Mouse (Mus musculus): ENCODE results near the gene Dok5.
A peak's percentile ranks its signal among the peaks of the same experiment; 100 is the strongest.

Dok5 gene

GRCm38 (mm10) chr2:170795242-170795641, 63.6 kb downstream of the Dok5 start:
- DNase-seq (ENCODE audit: low spot score in 2 of 2), result no peak

- DNase-seq (ENCODE audit: low spot score in 2 of 2), result no peak
Measured at GRCm38 (mm10) chr2:170802984-170803383, 71.4 kb downstream of the Dok5 start.

- no peak for DNase-seq (ENCODE audit: low spot score in 2 of 2)
Measured at GRCm38 (mm10) chr2:170807555-170808258, 76.1 kb downstream of the Dok5 start.

DNA sequence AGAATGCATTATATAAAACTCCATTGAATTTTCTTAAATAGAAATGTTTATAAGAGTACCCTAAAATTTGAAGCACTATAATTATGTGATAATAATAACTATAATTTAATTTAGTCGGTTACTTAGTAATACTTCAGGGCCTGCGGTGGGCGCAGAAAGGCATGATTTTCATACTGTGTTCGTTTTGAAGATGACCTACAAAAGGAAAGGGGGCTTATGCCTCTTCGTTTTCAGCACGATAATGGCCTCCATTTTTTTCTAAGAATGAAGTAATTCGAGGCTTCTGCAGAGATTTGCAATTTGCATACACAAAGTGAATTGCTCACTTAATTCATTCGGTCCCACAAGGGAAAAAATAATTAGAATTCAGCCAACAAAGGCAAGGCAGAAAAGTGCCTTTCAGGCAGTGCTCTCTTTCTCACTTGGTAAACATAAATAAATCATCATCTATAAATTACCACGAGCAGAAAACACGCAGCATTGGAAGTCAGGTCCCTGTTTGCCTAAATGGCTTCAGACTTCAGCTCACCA, 76.7 kb downstream of the Dok5 start:
- DNase-seq (ENCODE audit: low spot score in 2 of 2), result no peak

- no peak for DNase-seq (ENCODE audit: low spot score in 2 of 2)
Measured at GRCm38 (mm10) chr2:170811356-170811755, 79.7 kb downstream of the Dok5 start.

GRCm38 (mm10) chr2:170816302-170816701, 84.7 kb downstream of the Dok5 start:
- DNase-seq (ENCODE audit: low spot score in 2 of 2), result no peak

DNA sequence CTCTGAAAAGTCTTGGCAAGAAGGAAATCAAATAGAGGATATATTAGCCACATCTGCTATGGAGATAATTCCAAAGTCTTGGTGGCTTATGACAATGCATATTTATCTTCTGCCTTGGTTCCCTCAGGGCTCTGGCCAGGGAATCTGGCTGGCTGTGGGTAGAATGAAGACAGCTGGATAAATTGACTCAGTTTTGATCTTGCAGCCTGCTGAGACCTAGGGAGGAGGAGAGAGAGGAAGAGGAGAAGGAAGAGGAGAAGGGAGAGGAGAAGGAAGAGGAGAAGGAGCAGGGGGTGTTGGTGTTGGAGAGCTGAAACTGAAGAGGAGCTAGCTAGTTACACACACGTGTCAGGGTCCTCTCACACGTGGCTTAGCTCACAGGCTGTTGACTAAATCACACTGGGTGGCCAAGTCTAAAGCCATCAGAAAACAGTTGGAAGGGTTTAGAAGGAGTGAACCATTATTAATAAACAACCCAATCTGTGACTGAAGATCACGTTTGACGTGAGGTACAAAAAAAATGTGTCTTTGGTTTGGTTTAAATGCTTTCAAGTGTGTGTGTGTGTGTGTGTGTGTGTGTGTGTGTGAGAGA, 85.6 kb downstream of the Dok5 start:
- DNase-seq (ENCODE audit: low spot score in 2 of 2), result no peak

- peak; percentile 4 to 6 for DNase-seq (ENCODE audit: low spot score in 2 of 2)
Measured at GRCm38 (mm10) chr2:170826821-170827441, 95.3 kb downstream of the Dok5 start.

- DNase-seq (ENCODE audit: low spot score in 2 of 2), result no peak
Measured at GRCm38 (mm10) chr2:170828757-170829156, 97.2 kb downstream of the Dok5 start.

- DNase-seq (ENCODE audit: low spot score in 2 of 2), result no peak
Measured at GRCm38 (mm10) chr2:170829191-170829611, 97.6 kb downstream of the Dok5 start.

DNA sequence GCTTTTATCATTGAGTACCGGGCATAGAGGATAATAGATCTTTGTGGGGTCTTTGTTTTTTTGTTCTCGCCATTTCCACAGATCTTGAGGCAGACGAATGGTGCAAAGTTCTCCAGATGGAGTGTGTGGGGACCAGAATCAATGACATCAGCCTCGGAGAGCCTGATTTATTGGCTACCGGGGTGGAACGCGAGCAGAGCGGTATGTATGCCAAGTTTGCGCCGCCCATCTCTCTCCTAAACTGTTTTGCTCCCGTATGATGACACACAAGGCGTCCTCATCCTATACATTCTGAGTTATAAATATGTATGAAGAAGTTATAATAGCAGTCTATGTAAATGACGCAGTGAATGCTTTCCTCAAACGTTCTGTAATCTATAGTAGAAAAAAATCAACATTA, 98.4 kb downstream of the Dok5 start:
- no peak for DNase-seq (ENCODE audit: low spot score in 2 of 2)

DNA sequence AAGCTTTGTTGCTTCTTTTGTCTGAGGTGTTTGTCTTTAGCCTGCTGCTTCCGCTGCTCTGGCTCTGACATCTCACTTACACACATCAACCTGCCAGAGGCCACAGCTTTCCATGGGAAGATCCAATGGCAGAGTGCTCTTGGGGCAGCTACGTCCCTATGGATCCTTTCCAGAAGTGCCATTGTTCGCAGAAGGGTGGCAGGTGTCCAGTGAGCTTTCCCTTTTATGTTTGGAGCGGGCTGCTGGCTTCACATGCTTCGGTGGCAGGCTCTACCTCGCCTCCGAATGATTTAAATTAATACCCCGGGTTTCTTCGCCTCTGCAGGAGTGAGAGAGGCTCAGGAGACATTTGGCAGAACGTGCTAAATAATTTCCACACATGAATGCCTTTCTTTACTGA, 105.3 kb downstream of the Dok5 start:
- peak in 1 of 2 experiments; percentile 14 for DNase-seq (ENCODE audit: low spot score in 2 of 2)

DNA sequence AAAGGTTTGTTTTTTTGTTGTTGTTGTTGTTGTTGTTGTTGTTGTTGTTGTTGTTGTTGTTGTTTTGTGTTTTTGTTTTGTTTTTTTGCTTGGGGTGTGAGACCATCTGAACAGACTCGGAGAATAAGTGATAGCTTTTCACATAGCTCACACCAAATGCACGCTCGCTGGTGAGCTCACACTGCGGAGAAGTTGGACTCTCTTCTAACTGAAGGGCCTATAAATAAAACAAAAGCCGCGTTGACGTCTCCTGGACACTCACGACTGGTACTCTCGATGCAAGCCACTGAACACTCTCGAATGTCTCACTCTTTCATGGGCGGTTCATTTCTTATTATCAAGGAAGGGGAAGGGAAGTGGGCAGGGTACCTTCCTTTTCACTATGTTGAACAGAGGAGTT, 105.8 kb downstream of the Dok5 start:
- DNase-seq (ENCODE audit: low spot score in 2 of 2), result no peak

DNA sequence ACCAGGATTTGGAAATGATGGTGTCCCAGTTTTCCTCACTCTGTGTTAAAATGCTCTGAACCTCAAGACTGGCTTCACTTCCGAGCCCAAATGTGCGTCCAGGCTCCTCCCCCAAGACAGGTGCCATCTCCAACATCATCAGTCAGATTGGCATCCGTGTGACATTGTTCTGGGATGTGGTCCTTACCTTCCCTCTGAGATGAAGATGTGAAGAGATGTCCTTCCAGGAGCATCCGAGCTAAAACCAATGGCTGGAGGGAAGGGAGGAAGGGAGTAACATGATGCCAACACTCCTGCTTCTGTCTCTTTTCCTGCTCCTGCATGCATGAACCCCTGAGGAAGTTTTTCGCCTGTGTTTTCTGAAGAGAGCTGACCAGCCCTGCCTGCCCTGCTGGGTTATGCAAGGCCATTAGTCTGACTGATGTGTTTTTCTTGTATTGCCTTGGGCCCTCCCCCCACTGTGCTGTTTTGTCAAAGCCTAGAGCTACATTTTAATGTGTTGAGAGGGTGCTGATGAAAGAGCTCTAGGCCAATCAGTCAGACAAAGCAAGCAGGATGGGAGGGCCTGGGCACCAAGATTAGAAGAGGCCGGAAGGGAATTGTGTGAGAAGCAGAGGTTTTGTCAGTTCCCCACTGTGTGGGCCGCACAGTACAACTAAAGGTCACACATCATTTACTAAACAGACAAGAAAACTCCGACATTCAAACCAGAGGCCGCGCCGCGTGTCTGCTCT, 106.4 kb downstream of the Dok5 start:
- DNase-seq (ENCODE audit: low spot score in 2 of 2), result no peak

DNA sequence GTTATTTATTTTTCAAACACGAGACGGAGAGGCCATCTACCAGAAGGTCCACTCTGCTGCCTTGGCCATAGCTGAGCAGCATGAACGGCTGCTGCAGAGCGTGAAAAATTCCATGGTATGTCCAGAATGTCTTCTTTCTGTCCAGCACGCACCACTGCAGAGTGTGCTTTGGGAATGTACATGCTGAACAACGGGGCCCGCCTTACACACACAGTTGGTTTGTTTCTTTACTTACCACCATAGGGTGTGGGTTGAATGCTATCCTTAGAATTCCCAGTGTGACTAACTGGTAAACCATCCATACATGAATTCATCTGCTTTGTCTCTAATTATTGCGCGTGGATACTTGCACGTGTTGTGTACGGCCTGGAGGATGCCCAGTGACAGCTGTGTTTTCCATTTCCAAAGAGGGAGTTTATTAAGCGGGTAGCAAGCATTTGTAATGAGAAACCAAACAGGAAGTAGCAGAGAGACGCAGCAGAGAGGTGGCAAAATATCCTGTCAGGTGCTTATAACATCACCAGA, 109.9 kb downstream of the Dok5 start:
- DNase-seq (ENCODE audit: low spot score in 2 of 2), result no peak

- DNase-seq (ENCODE audit: low spot score in 2 of 2), result no peak
Measured at GRCm38 (mm10) chr2:170845511-170845910, 113.9 kb downstream of the Dok5 start.

DNA sequence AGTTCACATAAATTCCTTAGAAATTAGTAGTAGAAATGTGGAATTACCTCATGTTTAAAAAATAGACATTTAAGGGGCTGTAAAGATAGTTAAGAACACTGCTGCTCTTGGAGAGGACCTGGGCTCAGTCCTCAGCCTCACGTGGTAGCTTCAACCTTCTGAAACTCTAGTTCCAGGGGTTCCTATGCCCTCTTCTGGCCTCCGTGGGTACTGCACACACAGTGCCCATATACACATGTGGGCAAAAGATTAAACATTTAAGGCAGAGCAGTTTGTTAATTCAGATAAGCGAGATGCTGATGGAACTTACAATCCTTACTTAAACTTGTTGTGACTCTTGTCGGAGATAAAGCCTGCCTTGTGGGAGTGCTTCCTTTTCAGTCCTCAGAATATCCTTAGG, 118.5 kb downstream of the Dok5 start:
- DNase-seq (ENCODE audit: low spot score in 2 of 2), result no peak

DNA sequence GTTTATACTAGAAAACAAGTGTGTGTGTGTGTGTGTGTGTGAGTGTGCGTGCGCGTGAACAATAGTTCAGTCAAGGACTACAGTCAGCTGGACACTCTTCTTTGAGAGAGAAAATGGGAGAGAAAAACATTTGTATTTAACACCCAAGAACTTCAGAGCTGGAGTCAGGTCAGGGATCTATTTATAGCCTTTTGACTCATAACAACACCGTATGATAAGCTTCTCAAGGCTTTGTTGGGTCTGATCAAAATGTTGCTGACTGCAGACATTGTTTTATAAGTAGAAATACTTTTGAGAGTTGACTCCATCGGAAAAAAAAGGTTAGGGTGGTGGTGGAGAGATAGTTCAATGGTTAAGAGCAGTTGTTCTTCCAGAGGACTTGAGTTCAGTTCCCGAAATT, 120.7 kb downstream of the Dok5 start:
- DNase-seq (ENCODE audit: low spot score in 2 of 2), result no peak

DNA sequence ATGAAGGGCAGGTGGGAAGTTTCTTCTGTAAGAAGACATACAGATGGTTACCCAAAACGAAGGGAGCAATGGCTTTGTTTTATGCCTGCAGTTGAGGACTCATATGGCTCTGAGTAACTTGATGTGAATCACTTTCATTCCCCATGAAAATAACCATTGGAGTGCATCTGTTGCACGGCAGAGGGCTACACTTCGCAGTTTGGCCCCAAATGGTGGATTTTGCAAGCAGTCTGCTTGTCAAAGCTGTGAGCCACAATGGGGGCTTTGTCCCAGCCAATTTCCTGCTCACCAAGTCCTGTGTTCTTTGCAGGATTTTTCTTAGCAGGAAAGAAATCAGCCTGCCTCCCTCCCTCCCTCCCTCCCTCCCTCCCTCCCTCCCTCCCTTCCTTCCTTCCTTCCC, 123.6 kb downstream of the Dok5 start:
- no peak for DNase-seq (ENCODE audit: low spot score in 2 of 2)

DNA sequence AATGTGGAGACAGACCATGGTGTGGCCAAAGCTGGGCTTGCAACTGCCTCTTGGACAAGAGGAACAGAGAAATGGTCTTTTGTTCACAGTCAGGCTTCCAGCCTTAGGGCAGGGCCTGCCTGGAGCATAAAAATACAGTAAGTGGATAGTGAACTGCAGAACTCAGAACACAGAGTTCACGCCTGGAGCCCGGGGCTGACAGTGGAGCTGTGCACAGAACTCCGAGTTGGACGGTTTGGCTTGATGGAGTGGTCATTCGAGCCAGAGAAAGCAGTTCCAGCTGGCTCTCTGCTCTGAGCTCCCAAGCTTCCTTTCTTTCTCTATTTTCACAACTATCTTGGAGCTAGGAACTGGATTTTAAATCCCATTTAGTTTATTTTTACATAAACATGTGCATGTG, 124.5 kb downstream of the Dok5 start:
- DNase-seq (ENCODE audit: low spot score in 2 of 2), result peak; percentile 28 to 39

DNA sequence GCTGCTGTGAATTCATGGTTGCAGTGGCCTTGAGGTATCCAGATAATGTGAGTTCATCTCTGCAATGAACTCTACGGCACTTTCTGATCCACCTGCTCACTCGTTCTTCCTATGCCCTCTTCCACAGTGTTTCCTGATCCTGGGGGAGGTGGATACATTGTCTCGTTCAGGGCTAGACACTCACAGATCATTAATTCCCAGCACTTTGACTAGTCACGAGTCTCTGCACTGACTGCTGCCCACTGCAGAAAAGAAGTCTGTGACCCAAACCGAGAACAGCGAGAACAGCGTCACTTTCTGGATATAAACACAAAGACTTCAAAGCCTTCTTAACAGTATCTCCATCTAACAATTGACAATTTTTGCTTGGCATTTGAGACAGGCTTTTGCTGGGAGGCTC, 125.9 kb downstream of the Dok5 start:
- no peak for DNase-seq (ENCODE audit: low spot score in 2 of 2)

- no peak for DNase-seq (ENCODE audit: low spot score in 2 of 2)
Measured at GRCm38 (mm10) chr2:170858640-170859039, 127.0 kb downstream of the Dok5 start.

All from heart, adult 9 months (tissue).